Comparison of ENCODE assay signal across 8 mouse cellular contexts in the genomic region with DNA sequence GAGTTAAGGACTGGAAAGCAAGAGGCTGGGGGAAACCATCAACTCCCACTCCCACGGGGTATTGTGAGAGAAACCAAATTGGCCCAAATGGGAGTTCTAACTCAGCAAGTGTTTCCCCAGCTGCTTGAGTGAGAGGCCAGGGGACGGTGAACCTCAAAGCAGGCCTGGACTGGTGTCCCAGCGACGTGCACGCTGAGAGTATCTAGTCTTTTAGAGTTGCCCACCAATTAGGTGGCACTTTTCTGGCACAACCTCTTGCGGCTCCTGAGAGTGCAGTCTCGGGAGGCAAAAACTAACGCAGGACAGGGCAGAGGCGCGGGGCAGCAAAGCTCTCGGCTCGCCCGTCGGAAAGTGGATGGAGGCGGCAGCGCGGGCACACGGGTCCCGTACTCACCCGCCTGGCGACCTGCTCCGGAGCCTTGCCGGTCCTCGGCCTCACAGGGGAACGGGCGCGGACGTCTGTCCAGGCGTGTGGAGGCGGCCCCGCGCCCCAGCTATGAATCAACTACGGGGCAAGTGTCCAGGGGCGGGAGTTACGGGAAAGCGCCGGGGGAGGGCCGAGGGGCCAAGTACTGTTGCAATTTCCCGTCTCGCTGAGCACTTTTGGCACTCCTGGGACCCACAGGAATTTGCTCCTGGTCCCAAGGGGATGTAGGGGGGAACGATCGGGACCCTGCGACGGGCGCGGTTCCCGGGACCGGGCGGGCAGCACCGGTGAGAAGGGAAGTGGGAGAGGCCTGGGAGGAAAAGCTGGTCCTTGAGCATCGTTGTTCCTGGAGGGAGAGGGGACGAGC. TPM values are rescaled to one million over a fixed set of nuclear protein-coding genes. Genes with fewer than 3 reads are reported as not detected.
DNase-seq lines count a peak whose midpoint lies in the region; ATAC-seq and TF ChIP-seq lines count a peak whose summit lies in the region.

No protein-coding gene starts in this region.

- peak overlapping the region; percentile 41 for H3K9ac ChIP-seq in hindbrain, embryonic 12.5 days
- peak overlapping the region; percentile 39 for H3K9ac ChIP-seq in limb, embryonic 15.5 days
- 0 out of 2 replicates have a peak overlapping the region, but pooled peaks have one; percentile 35 for H3K9ac ChIP-seq in midbrain, embryonic 16.5 days (ENCODE audit: low read depth, low read length)

- H3K79me2 ChIP-seq in C2C12 (ENCODE audit: control insufficient read depth, insufficient read depth), result peaks cover 15% of the 10 kb centered on the region

- WGBS in hindbrain, embryonic 12.5 days, result 2% methylated on average over 52 of the region's 52 CpGs
- WGBS in limb, embryonic 15.5 days, result under 1% methylated on average over 52 of the region's 52 CpGs
- WGBS in midbrain, embryonic 16.5 days, result 1% methylated on average over 47 of the region's 52 CpGs

- peak overlapping the region; percentile 47 for H3K4me3 ChIP-seq in C2C12 (ENCODE audit: insufficient read depth, poor library complexity, severe bottlenecking)
- peak overlapping the region; percentile 43 for H3K4me3 ChIP-seq in hindbrain, embryonic 12.5 days
- peak overlapping the region; percentile 53 for H3K4me3 ChIP-seq in limb, embryonic 15.5 days
- peak overlapping the region; percentile 39 for H3K4me3 ChIP-seq in midbrain, embryonic 16.5 days (ENCODE audit: low read depth, low read length)

- DNase-seq in adrenal gland, adult 8-10 months, result peak; percentile 44
- DNase-seq in gastrocnemius, adult 18-20 months (ENCODE audit: low spot score), result peak; percentile 86
- DNase-seq in yolk sac, embryonic 10.5 days (ENCODE audit: low spot score), result peak; percentile 26
- DNase-seq in MN1 (ENCODE audit: low spot score), result no peak

- peak overlapping the region; percentile 84 for H3K4me2 ChIP-seq in hindbrain, embryonic 12.5 days (replicated peaks)
- peak overlapping the region; percentile 89 for H3K4me2 ChIP-seq in limb, embryonic 15.5 days
- H3K4me2 ChIP-seq in midbrain, embryonic 16.5 days (ENCODE audit: low read length), result peak overlapping the region; percentile 69

- H3K27ac ChIP-seq in hindbrain, embryonic 12.5 days, result no peak overlapping the region
- H3K27ac ChIP-seq in limb, embryonic 15.5 days, result 0 out of 2 replicates have a peak overlapping the region, but pooled peaks have one; percentile 18
- H3K27ac ChIP-seq in midbrain, embryonic 16.5 days (ENCODE audit: low read length), result no peak overlapping the region

- no peaks in the 10 kb centered on the region for H3K79me3 ChIP-seq in C2C12 (ENCODE audit: low read depth)

- 0 out of 2 replicates have a peak, but pooled peaks have one; percentile 40 for ATAC-seq in hindbrain, embryonic 12.5 days (ENCODE audit: low FRiP score)
- peak; percentile 30; the same call in 1 of the 2 replicates for ATAC-seq in limb, embryonic 15.5 days (ENCODE audit: insufficient number of reproducible peaks, low FRiP score, low TSS enrichment, low read depth)
- peak; percentile 37; the same call in 1 of the 2 replicates for ATAC-seq in midbrain, embryonic 16.5 days

- H3K9me3 ChIP-seq in hindbrain, embryonic 12.5 days (replicated peaks), result no peaks in the 10 kb centered on the region
- H3K9me3 ChIP-seq in limb, embryonic 15.5 days, result no peaks in the 10 kb centered on the region
- H3K9me3 ChIP-seq in midbrain, embryonic 16.5 days (replicated peaks; ENCODE audit: control insufficient read depth, low read length, poor library complexity, severe bottlenecking), result no peaks in the 10 kb centered on the region

- H3K4me1 ChIP-seq in hindbrain, embryonic 12.5 days, result peaks cover 12% of the 10 kb centered on the region
- peaks cover 14% of the 10 kb centered on the region for H3K4me1 ChIP-seq in limb, embryonic 15.5 days
- peaks cover 5% of the 10 kb centered on the region; the same call in 1 of the 2 replicates for H3K4me1 ChIP-seq in midbrain, embryonic 16.5 days (ENCODE audit: control insufficient read depth, insufficient read depth, low read length)

- TF ChIP-seq CTCF in C2C12 (IDR thresholded peaks at IDR 0.05; ENCODE audit: control insufficient read depth, insufficient read depth, insufficient read length), result no peak

- H3ac ChIP-seq in C2C12 (ENCODE audit: control insufficient read depth, insufficient read length, low read depth), result peak overlapping the region; percentile 94

- no peaks in the 10 kb centered on the region for H3K36me3 ChIP-seq in C2C12 (ENCODE audit: control insufficient read depth, insufficient read depth)
- no peaks in the 10 kb centered on the region for H3K36me3 ChIP-seq in hindbrain, embryonic 12.5 days
- no peaks in the 10 kb centered on the region for H3K36me3 ChIP-seq in limb, embryonic 15.5 days
- H3K36me3 ChIP-seq in midbrain, embryonic 16.5 days (ENCODE audit: control insufficient read depth, insufficient read depth, low read length), result no peaks in the 10 kb centered on the region

- H3K27me3 ChIP-seq in C2C12 (ENCODE audit: control insufficient read depth, insufficient read depth, insufficient read length), result no peaks in the 10 kb centered on the region
- H3K27me3 ChIP-seq in hindbrain, embryonic 12.5 days, result peaks cover 29% of the 10 kb centered on the region
- H3K27me3 ChIP-seq in limb, embryonic 15.5 days, result peaks cover 19% of the 10 kb centered on the region
- H3K27me3 ChIP-seq in midbrain, embryonic 16.5 days (ENCODE audit: control insufficient read depth, insufficient read depth, low read depth, low read length), result peaks cover 17% of the 10 kb centered on the region

TF ChIP-seq in C2C12, 6 proteins besides CTCF, POLR2A, EP300 and RAD21:
- TF ChIP-seq CEBPB (IDR thresholded peaks at IDR 0.05; ENCODE audit: low read depth), result peak; percentile 77
- no peak for TF ChIP-seq USF1 (IDR thresholded peaks at IDR 0.05; ENCODE audit: low read depth)
TF ChIP-seq in C2C12: peak in this region for 1.

RNA-seq across cellular contexts. Expression of a gene that starts 0.8 kb away (rescaled TPM):
- 5.9 TPM for polyA plus RNA-seq in C2C12 (2012; fragmentation: generic; extraction: Trizol)
- 10 to 100 TPM in 2 of 4 experiments, 1 to 10 TPM in 2; 6.4 to 14.2 (median 10.4) TPM for total RNA-seq in adrenal gland, adult 8-10 months (2022)
- 1 to 10 TPM; 3.7 to 6.0 TPM for total RNA-seq in gastrocnemius, adult 18-20 months (2021)
- 1.0 and 1.4 TPM in 2 replicates for polyA plus RNA-seq in hindbrain, embryonic 12.5 days (2016; fragmentation: Nextera tagmentation; extraction: Ambion mirVana)
- 2.8 and 3.4 TPM in 2 replicates for polyA plus RNA-seq in limb, embryonic 15.5 days (2015; fragmentation: Nextera tagmentation; extraction: Ambion mirVana)
- polyA plus RNA-seq in midbrain, embryonic 16.5 days (2015; fragmentation: Nextera tagmentation; extraction: Ambion mirVana), result 2.1 and 2.6 TPM in 2 replicates
